Comparison of ENCODE assay signal across 10 mouse cellular contexts in genomic region chr13:99441700-99442433, GRCm38 (mm10).
A peak's percentile ranks its signal among the peaks of the same experiment; 100 is the strongest.
DNase-seq lines count a peak whose midpoint lies in the region; ATAC-seq and TF ChIP-seq lines count a peak whose summit lies in the region.
"Had no signal": no experiment of that assay in that cellular context is flagged by ENCODE, and none has a peak within 500 bp of the region (broad histone marks: within the 10 kb centered on the region; RNA-seq: fewer than 3 reads in every experiment).

No protein-coding gene starts in this region.

- no peak overlapping the region for H3K4me3 ChIP-seq in kidney, postnatal 0 days (replicated peaks; ENCODE audit: low read depth, low read length)
- no peak overlapping the region for H3K4me3 ChIP-seq in kidney, embryonic 14.5 days (ENCODE audit: low read length)
- H3K4me3 ChIP-seq in embryonic facial prominence, embryonic 15.5 days (replicated peaks), result no peak overlapping the region
- H3K4me3 ChIP-seq in hindbrain, embryonic 12.5 days, result peak overlapping the region; percentile 24; the same call in 1 of the 2 replicates
- H3K4me3 ChIP-seq in midbrain, embryonic 15.5 days, result no peak overlapping the region

- no peak overlapping the region for H3K27ac ChIP-seq in kidney, postnatal 0 days
- H3K27ac ChIP-seq in kidney, embryonic 14.5 days (ENCODE audit: low read depth, low read length), result no peak overlapping the region
- 0 out of 2 replicates have a peak overlapping the region, but pooled peaks have one; percentile 22 for H3K27ac ChIP-seq in embryonic facial prominence, embryonic 15.5 days (replicated peaks)
- peak overlapping the region; percentile 91 for H3K27ac ChIP-seq in hindbrain, embryonic 12.5 days
- peak overlapping the region; percentile 84; the same call in 1 of the 2 replicates for H3K27ac ChIP-seq in midbrain, embryonic 15.5 days

- H3K4me1 ChIP-seq in kidney, postnatal 0 days (replicated peaks; ENCODE audit: insufficient read depth, low read length), result peaks cover 11% of the 10 kb centered on the region; the same call in 1 of the 2 replicates
- H3K4me1 ChIP-seq in kidney, embryonic 14.5 days (ENCODE audit: control insufficient read depth, insufficient read depth, low read length), result peaks cover 10% of the 10 kb centered on the region
- peaks cover 43% of the 10 kb centered on the region for H3K4me1 ChIP-seq in embryonic facial prominence, embryonic 15.5 days
- H3K4me1 ChIP-seq in hindbrain, embryonic 12.5 days, result peaks cover 55% of the 10 kb centered on the region
- H3K4me1 ChIP-seq in midbrain, embryonic 15.5 days, result peaks cover 53% of the 10 kb centered on the region

- H3K9me3 ChIP-seq in kidney, postnatal 0 days (replicated peaks; ENCODE audit: low read length), result no peaks in the 10 kb centered on the region
- no peaks in the 10 kb centered on the region for H3K9me3 ChIP-seq in kidney, embryonic 14.5 days (ENCODE audit: control insufficient read depth, low read length)
- no peaks in the 10 kb centered on the region for H3K9me3 ChIP-seq in embryonic facial prominence, embryonic 15.5 days (replicated peaks)
- H3K9me3 ChIP-seq in hindbrain, embryonic 12.5 days (replicated peaks), result no peaks in the 10 kb centered on the region
- no peaks in the 10 kb centered on the region for H3K9me3 ChIP-seq in midbrain, embryonic 15.5 days

- 0 out of 2 replicates have a peak, but pooled peaks cover 3% of the 10 kb centered on the region for H3K36me3 ChIP-seq in kidney, postnatal 0 days (ENCODE audit: insufficient read depth, low read length)
- H3K36me3 ChIP-seq in kidney, embryonic 14.5 days (ENCODE audit: control insufficient read depth, insufficient read depth, low read length), result peaks cover 4% of the 10 kb centered on the region; the same call in 1 of the 2 replicates
- H3K36me3 ChIP-seq in embryonic facial prominence, embryonic 15.5 days, result peaks cover 24% of the 10 kb centered on the region; the same call in 1 of the 2 replicates
- peaks cover 49% of the 10 kb centered on the region for H3K36me3 ChIP-seq in hindbrain, embryonic 12.5 days
- peaks cover 40% of the 10 kb centered on the region for H3K36me3 ChIP-seq in midbrain, embryonic 15.5 days (replicated peaks)

- no peak for TF ChIP-seq CTCF in kidney, postnatal 0 days (IDR thresholded peaks at IDR 0.05; ENCODE audit: low read depth)

- no peak for ATAC-seq in kidney, postnatal 0 days (replicated peaks; ENCODE audit: low FRiP score, low read depth)
- no peak for ATAC-seq in kidney, embryonic 14.5 days (ENCODE audit: low FRiP score, low TSS enrichment)
- peak; percentile 61; the same call in 1 of the 2 replicates for ATAC-seq in embryonic facial prominence, embryonic 15.5 days (ENCODE audit: insufficient number of reproducible peaks, low FRiP score, low TSS enrichment, low read depth)
- no peak for ATAC-seq in hindbrain, embryonic 12.5 days (ENCODE audit: low FRiP score)
- no peak for ATAC-seq in midbrain, embryonic 15.5 days (replicated peaks)

- 58% methylated on average over 18 of the region's 18 CpGs for WGBS in kidney, postnatal 0 days
- 56% methylated on average over 18 of the region's 18 CpGs for WGBS in kidney, embryonic 14.5 days
- 32% methylated on average over 18 of the region's 18 CpGs for WGBS in embryonic facial prominence, embryonic 15.5 days
- WGBS in hindbrain, embryonic 12.5 days, result 37% methylated on average over 18 of the region's 18 CpGs
- WGBS in midbrain, embryonic 15.5 days, result 37% methylated on average over 18 of the region's 18 CpGs

- H3K27me3 ChIP-seq in kidney, postnatal 0 days (ENCODE audit: insufficient read depth, low read length), result no peaks in the 10 kb centered on the region
- H3K27me3 ChIP-seq in kidney, embryonic 14.5 days (ENCODE audit: control insufficient read depth, insufficient read depth, low read length), result no peaks in the 10 kb centered on the region
- no peaks in the 10 kb centered on the region for H3K27me3 ChIP-seq in embryonic facial prominence, embryonic 15.5 days
- no peaks in the 10 kb centered on the region for H3K27me3 ChIP-seq in hindbrain, embryonic 12.5 days
- no peaks in the 10 kb centered on the region for H3K27me3 ChIP-seq in midbrain, embryonic 15.5 days (replicated peaks)

- H3K9ac ChIP-seq in kidney, postnatal 0 days (ENCODE audit: low read depth, low read length), result no peak overlapping the region
- no peak overlapping the region for H3K9ac ChIP-seq in kidney, embryonic 14.5 days (ENCODE audit: low read depth, low read length)
- H3K9ac ChIP-seq in embryonic facial prominence, embryonic 15.5 days, result no peak overlapping the region
- H3K9ac ChIP-seq in hindbrain, embryonic 12.5 days, result no peak overlapping the region
- no peak overlapping the region for H3K9ac ChIP-seq in midbrain, embryonic 15.5 days

- DNase-seq in kidney, postnatal 0 days (ENCODE audit: low spot score), result peak; percentile 12
- DNase-seq in heart, postnatal 4 days, result no peak
- no peak for DNase-seq in cerebellum, adult 11-12 months
- no peak for DNase-seq in urinary bladder, postnatal 36 days (ENCODE audit: low spot score in 2 of 2)
- DNase-seq: layer of hippocampus, postnatal 36 days; right cerebral cortex, postnatal 4 days had no signal

- no peak overlapping the region for H3K4me2 ChIP-seq in kidney, postnatal 0 days (ENCODE audit: low read length)
- H3K4me2 ChIP-seq in kidney, embryonic 14.5 days (replicated peaks; ENCODE audit: low read depth, low read length), result no peak overlapping the region
- no peak overlapping the region for H3K4me2 ChIP-seq in embryonic facial prominence, embryonic 15.5 days (replicated peaks)
- H3K4me2 ChIP-seq in hindbrain, embryonic 12.5 days (replicated peaks), result peak overlapping the region; percentile 47
- peak overlapping the region; percentile 36; the same call in 1 of the 2 replicates for H3K4me2 ChIP-seq in midbrain, embryonic 15.5 days

Comparison
In these comparisons a context has a peak if more than half of its experiments do, and no peak if none do; other contexts are left out.
1. H3K27ac ChIP-seq: peak in embryonic facial prominence, embryonic 15.5 days (single experiment), hindbrain, embryonic 12.5 days (single experiment) and midbrain, embryonic 15.5 days (single experiment); none in kidney, postnatal 0 days (single experiment) and kidney, embryonic 14.5 days (single experiment).
2. H3K4me2 ChIP-seq: peak in hindbrain, embryonic 12.5 days (single experiment) and midbrain, embryonic 15.5 days (single experiment); none in kidney, postnatal 0 days (single experiment), kidney, embryonic 14.5 days (single experiment) and embryonic facial prominence, embryonic 15.5 days (single experiment).